Mouse (Mus musculus): ENCODE measurements at regions not wholly inside any gene's neighbourhood (a gene's known extent, or its start where the extent isn't known, plus 50 kb on each side); places are given as distances from the start of the nearest gene placed in this dataset.

GRCm38 (mm10) chr10:65215206-65215605, 1125.1 kb upstream of the Lrrtm3 start:
- no peak for TF ChIP-seq CHD2 (IDR thresholded peaks at IDR 0.05; ENCODE audit: low read depth, low read length)
- TF ChIP-seq ZC3H11A (IDR thresholded peaks at IDR 0.05; ENCODE audit: borderline replicate concordance, low read depth, low read length), result no peak
- no peak for TF ChIP-seq HCFC1 (IDR thresholded peaks at IDR 0.05; ENCODE audit: borderline replicate concordance, insufficient read depth, low read length)
- TF ChIP-seq ZNF384 (IDR thresholded peaks at IDR 0.05; ENCODE audit: low read depth, low read length), result no peak
- TF ChIP-seq MAFK (IDR thresholded peaks at IDR 0.05; ENCODE audit: insufficient read depth, low read depth, low read length), result no peak
